Mouse (Mus musculus): ENCODE measurements around the gene Fam129c. TPM values are rescaled to one million over a fixed set of nuclear protein-coding genes. Genes with fewer than 3 reads are reported as not detected.
A peak's percentile ranks its signal among the peaks of the same experiment; 100 is the strongest.

The Fam129c gene
- polyA plus RNA-seq, 1 experiment from 2014 or later = 6.9 TPM

- no peak overlapping the region for H3K27ac ChIP-seq
- peaks cover 67% of the 10 kb centered on the region for H3K36me3 ChIP-seq
- no peak overlapping the region for H3K4me2 ChIP-seq
- H3K27me3 ChIP-seq = peaks cover 52% of the 10 kb centered on the region
- no peaks in the 10 kb centered on the region for H3K9me3 ChIP-seq
- WGBS = 87% methylated on average over 4 of the region's 4 CpGs
- ATAC-seq (ENCODE audit: low FRiP score) = no peak
- H3K9ac ChIP-seq = no peak overlapping the region
- peaks cover 6% of the 10 kb centered on the region for H3K4me1 ChIP-seq (replicated peaks)
- no peak overlapping the region for H3K4me3 ChIP-seq
Measured at GRCm38 (mm10) chr8:71639318-71639717, 41.9 kb downstream of the Fam129c start.

GRCm38 (mm10) chr8:71645510-71645909 is 48.1 kb downstream of the Fam129c start:
- Histone ChIP-seq H3K4me2 (no peak overlapping the region), H3K4me3 (no peak overlapping the region), H3K36me3 (peaks cover 91% of the 10 kb centered on the region), H3K9ac (no peak overlapping the region), H3K27me3 (0 out of 2 replicates have a peak, but pooled peaks cover 11% of the 10 kb centered on the region), H3K4me1 (replicated peaks) (no peaks in the 10 kb centered on the region), H3K9me3 (no peaks in the 10 kb centered on the region), H3K27ac (no peak overlapping the region)
- no peak for ATAC-seq (ENCODE audit: low FRiP score)
- WGBS = 82% methylated on average over 9 of the region's 9 CpGs

- 4% methylated on average over 24 of the region's 24 CpGs for WGBS
- Histone ChIP-seq H3K4me1 (replicated peaks) (peaks cover 6% of the 10 kb centered on the region; the same call in 1 of the 2 replicates), H3K36me3 (peaks cover 80% of the 10 kb centered on the region), H3K9ac (no peak overlapping the region), H3K9me3 (no peaks in the 10 kb centered on the region), H3K4me3 (no peak overlapping the region), H3K27ac (no peak overlapping the region), H3K27me3 (peaks cover 78% of the 10 kb centered on the region), H3K4me2 (peak overlapping the region; percentile 36)
- 0 out of 2 replicates have a peak, but pooled peaks have one; percentile 15 for ATAC-seq (ENCODE audit: low FRiP score)
Measured at GRCm38 (mm10) chr8:71654600-71654999, 57.2 kb downstream of the Fam129c start.

Small RNA genes within 50 kb of the gene (microRNA-seq; reads per million reads assigned to microRNA genes)
- gene Mir6769b = 3.0 reads per million, percentile 7 among the genes with 10 or more reads in this experiment

Other genes with a start within 250 kb of the Fam129c start
- gene Use1, start 230.8 kb upstream of the Fam129c start, polyA plus RNA-seq (2015; fragmentation: Nextera tagmentation; extraction: Ambion mirVana) = 109 and 112 TPM in 2 replicates
- gene Ocel1, start 226.3 kb upstream of the Fam129c start, polyA plus RNA-seq (2015; fragmentation: Nextera tagmentation; extraction: Ambion mirVana) = 4.6 and 6.2 TPM in 2 replicates
- 20.2 and 21.3 TPM in 2 replicates for gene Nr2f6, start 215.7 kb upstream of the Fam129c start, polyA plus RNA-seq (2015; fragmentation: Nextera tagmentation; extraction: Ambion mirVana)
- 6.2 and 7.1 TPM in 2 replicates for gene Ushbp1, start 201.8 kb upstream of the Fam129c start, polyA plus RNA-seq (2015; fragmentation: Nextera tagmentation; extraction: Ambion mirVana)
- 83.3 and 90.9 TPM in 2 replicates for gene Babam1, start 200.8 kb upstream of the Fam129c start, polyA plus RNA-seq (2015; fragmentation: Nextera tagmentation; extraction: Ambion mirVana)
- gene Ankle1, start 191.6 kb upstream of the Fam129c start, polyA plus RNA-seq (2015; fragmentation: Nextera tagmentation; extraction: Ambion mirVana) = 9.5 and 10.3 TPM in 2 replicates
- 127 and 136 TPM in 2 replicates for gene Abhd8, start 134.0 kb upstream of the Fam129c start, polyA plus RNA-seq (2015; fragmentation: Nextera tagmentation; extraction: Ambion mirVana)
- 222 and 230 TPM in 2 replicates for gene Mrpl34, start 132.7 kb upstream of the Fam129c start, polyA plus RNA-seq (2015; fragmentation: Nextera tagmentation; extraction: Ambion mirVana)
- 212 and 214 TPM in 2 replicates for gene Dda1, start 128.4 kb upstream of the Fam129c start, polyA plus RNA-seq (2015; fragmentation: Nextera tagmentation; extraction: Ambion mirVana)
- 6.6 and 7.1 TPM in 2 replicates for gene Ano8, start 111.7 kb upstream of the Fam129c start, polyA plus RNA-seq (2015; fragmentation: Nextera tagmentation; extraction: Ambion mirVana)
- gene Gtpbp3, start 109.5 kb upstream of the Fam129c start, polyA plus RNA-seq (2015; fragmentation: Nextera tagmentation; extraction: Ambion mirVana) = 13.7 and 14.3 TPM in 2 replicates
- 13.8 and 14.0 TPM in 2 replicates for gene Plvap, start 85.9 kb upstream of the Fam129c start, polyA plus RNA-seq (2015; fragmentation: Nextera tagmentation; extraction: Ambion mirVana)
- gene Ccdc194, start 71.9 kb upstream of the Fam129c start, polyA plus RNA-seq (2015; fragmentation: Nextera tagmentation; extraction: Ambion mirVana) = 0.31 and 0.49 TPM in 2 replicates
- gene Bst2, start 60.2 kb upstream of the Fam129c start, polyA plus RNA-seq (2015; fragmentation: Nextera tagmentation; extraction: Ambion mirVana) = 16.0 and 17.2 TPM in 2 replicates
- gene Mvb12a, start 54.7 kb upstream of the Fam129c start, polyA plus RNA-seq (2015; fragmentation: Nextera tagmentation; extraction: Ambion mirVana) = 55.3 and 59.6 TPM in 2 replicates
- gene Tmem221, start 38.8 kb upstream of the Fam129c start, polyA plus RNA-seq (2015; fragmentation: Nextera tagmentation; extraction: Ambion mirVana) = 0.19 TPM in 1 of 2 replicates, not detected in the other
- gene Nxnl1, start 31.0 kb upstream of the Fam129c start, polyA plus RNA-seq (2015; fragmentation: Nextera tagmentation; extraction: Ambion mirVana) = not detected in 2 replicates
- 78.5 and 81.9 TPM in 2 replicates for gene Slc27a1, start 28.8 kb upstream of the Fam129c start, polyA plus RNA-seq (2015; fragmentation: Nextera tagmentation; extraction: Ambion mirVana)
- 197 and 204 TPM in 2 replicates for gene Pgls, start 5.5 kb upstream of the Fam129c start, polyA plus RNA-seq (2015; fragmentation: Nextera tagmentation; extraction: Ambion mirVana)
- 57.5 and 63.2 TPM in 2 replicates for gene Colgalt1, start 13.3 kb downstream of the Fam129c start, polyA plus RNA-seq (2015; fragmentation: Nextera tagmentation; extraction: Ambion mirVana)
- gene Unc13a, start 74.1 kb downstream of the Fam129c start, polyA plus RNA-seq (2015; fragmentation: Nextera tagmentation; extraction: Ambion mirVana) = 18.0 and 18.9 TPM in 2 replicates
- gene Jak3, start 78.6 kb downstream of the Fam129c start, polyA plus RNA-seq (2015; fragmentation: Nextera tagmentation; extraction: Ambion mirVana) = 3.5 TPM in 2 replicates
- gene Insl3, start 91.6 kb downstream of the Fam129c start, polyA plus RNA-seq (2015; fragmentation: Nextera tagmentation; extraction: Ambion mirVana) = 0.31 and 0.79 TPM in 2 replicates
- gene B3gnt3, start 104.1 kb downstream of the Fam129c start, polyA plus RNA-seq (2015; fragmentation: Nextera tagmentation; extraction: Ambion mirVana) = 0.32 and 0.34 TPM in 2 replicates
- 62.2 and 68.2 TPM in 2 replicates for gene Fcho1, start 128.1 kb downstream of the Fam129c start, polyA plus RNA-seq (2015; fragmentation: Nextera tagmentation; extraction: Ambion mirVana)